Mouse (Mus musculus): ENCODE results near the gene Kcnd1. TPM values are rescaled to one million over a fixed set of nuclear protein-coding genes. Genes with fewer than 3 reads are reported as not detected.

The Kcnd1 gene
- 0.35 and 0.51 TPM in 2 replicates for polyA plus RNA-seq (2015; fragmentation: Nextera tagmentation; extraction: Ambion mirVana)

GRCm38 (mm10) chrX:7821865-7822779 lies at the start of gene Kcnd1:
Kcnd1 (plus strand) TSS chrX:7822289.

DNA sequence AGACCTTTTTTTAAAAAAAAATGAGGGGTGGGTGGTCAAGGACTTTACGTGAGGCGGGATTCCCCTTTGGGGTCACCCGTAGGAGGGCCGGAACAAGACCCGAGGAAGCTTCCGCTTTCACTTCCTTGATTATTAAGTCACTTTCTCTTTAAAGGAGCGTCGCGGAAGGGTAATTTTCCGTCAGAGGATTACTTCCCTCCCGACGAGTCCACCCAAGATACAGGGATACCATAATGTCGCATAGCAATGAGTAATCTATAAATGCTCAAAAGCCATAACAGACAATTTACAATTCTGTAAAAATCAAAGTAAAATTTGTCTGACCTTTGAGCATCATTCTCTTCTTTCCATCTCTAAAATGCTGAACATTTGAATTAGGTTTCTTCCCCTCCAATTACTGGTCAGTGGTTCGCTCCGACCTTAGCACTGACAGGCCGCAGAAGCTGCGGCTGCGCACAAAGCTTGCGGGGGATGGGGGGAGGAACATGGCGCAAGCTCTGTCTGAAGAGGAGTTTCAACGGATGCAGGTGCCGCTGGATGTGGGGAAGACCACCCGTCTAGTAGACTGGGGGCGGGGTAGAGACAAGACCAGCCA lies 32.5 kb upstream of the Kcnd1 start, which contains the start of gene Gripap1:
Gene Gripap1 (plus strand): TSS at position 224 of the 595 bp plus-strand sequence.

GRCm38 (mm10) chrX:7841163-7842162 lies 19.4 kb downstream of the Kcnd1 start, which contains the start of gene Otud5:
Otud5 (plus strand) TSS chrX:7841364.

DNA sequence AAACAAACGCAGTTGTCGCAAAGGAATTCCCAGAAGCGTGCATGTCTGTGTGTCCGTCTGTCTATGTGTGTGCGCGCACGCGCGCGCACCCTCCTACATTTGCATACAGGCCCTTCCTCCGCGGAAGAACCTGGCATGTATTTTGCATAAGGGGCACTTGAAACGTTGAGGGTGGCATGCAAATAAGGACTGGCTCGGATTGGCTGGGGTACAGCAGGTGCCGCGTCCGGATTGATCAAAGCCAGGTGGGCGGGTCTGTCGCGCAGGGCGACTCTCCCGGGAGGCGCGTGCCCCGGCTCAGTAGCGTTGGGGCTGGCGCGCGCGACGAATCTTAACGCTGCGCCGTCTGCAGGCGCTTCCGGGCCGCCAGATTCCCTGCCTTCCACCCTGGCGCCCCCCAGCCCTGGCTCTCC lies 55.9 kb downstream of the Kcnd1 start, which contains the start of gene Pim2:
Gene Pim2 (plus strand): TSS at position 256 of the 413 bp plus-strand sequence.

GRCm38 (mm10) chrX:7883841-7884567 lies 61.9 kb downstream of the Kcnd1 start, which contains the start of gene Slc35a2:
Slc35a2 (plus strand) TSS chrX:7884028.

MicroRNAs encoded within 50 kb of the gene (microRNA counts, 519-probe panel; counts per million panel counts)
- 4,636 counts per million, percentile 84 among the panel's probes with 10 or more counts for microRNA mmu-miR-1198

Small RNAs within 50 kb of the gene (microRNA-seq; reads per million reads assigned to microRNA genes)
- gene Mir1198: 6.4 to 8.5 reads per million in 2 experiments

Other genes with a start within 250 kb of the Kcnd1 start
- gene Foxp3, start 248.6 kb upstream of the Kcnd1 start, polyA plus RNA-seq (2015; fragmentation: Nextera tagmentation; extraction: Ambion mirVana): 0.04 and 0.06 TPM in 2 replicates
- gene Ppp1r3f, start 248.0 kb upstream of the Kcnd1 start, polyA plus RNA-seq (2015; fragmentation: Nextera tagmentation; extraction: Ambion mirVana): 0.77 and 1.1 TPM in 2 replicates
- gene Ccdc22, start 216.8 kb upstream of the Kcnd1 start, polyA plus RNA-seq (2015; fragmentation: Nextera tagmentation; extraction: Ambion mirVana): 15.3 and 15.9 TPM in 2 replicates
- gene Cacna1f, start 215.2 kb upstream of the Kcnd1 start, polyA plus RNA-seq (2015; fragmentation: Nextera tagmentation; extraction: Ambion mirVana): not detected in 2 replicates
- 0.38 and 0.44 TPM in 2 replicates for gene Syp, start 183.8 kb upstream of the Kcnd1 start, polyA plus RNA-seq (2015; fragmentation: Nextera tagmentation; extraction: Ambion mirVana)
- 5.2 and 5.6 TPM in 2 replicates for gene Prickle3, start 165.0 kb upstream of the Kcnd1 start, polyA plus RNA-seq (2015; fragmentation: Nextera tagmentation; extraction: Ambion mirVana)
- 105 and 108 TPM in 2 replicates for gene Plp2, start 150.9 kb upstream of the Kcnd1 start, polyA plus RNA-seq (2015; fragmentation: Nextera tagmentation; extraction: Ambion mirVana)
- gene Magix, start 141.0 kb upstream of the Kcnd1 start, polyA plus RNA-seq (2015; fragmentation: Nextera tagmentation; extraction: Ambion mirVana): 1.1 and 1.4 TPM in 2 replicates
- gene Gpkow, start 125.2 kb upstream of the Kcnd1 start, polyA plus RNA-seq (2015; fragmentation: Nextera tagmentation; extraction: Ambion mirVana): 19.0 and 19.1 TPM in 2 replicates
- gene Wdr45, start 108.0 kb upstream of the Kcnd1 start, polyA plus RNA-seq (2015; fragmentation: Nextera tagmentation; extraction: Ambion mirVana): 35.2 and 35.6 TPM in 2 replicates
- gene Gm45208, start 100.0 kb upstream of the Kcnd1 start, polyA plus RNA-seq (2015; fragmentation: Nextera tagmentation; extraction: Ambion mirVana): not detected in 2 replicates
- gene Praf2, start 93.8 kb upstream of the Kcnd1 start, polyA plus RNA-seq (2015; fragmentation: Nextera tagmentation; extraction: Ambion mirVana): 17.1 and 24.0 TPM in 2 replicates
- gene Ccdc120, start 71.4 kb upstream of the Kcnd1 start, polyA plus RNA-seq (2015; fragmentation: Nextera tagmentation; extraction: Ambion mirVana): 2.5 and 3.2 TPM in 2 replicates
- gene Tfe3, start 59.7 kb upstream of the Kcnd1 start, polyA plus RNA-seq (2015; fragmentation: Nextera tagmentation; extraction: Ambion mirVana): 9.9 and 12.4 TPM in 2 replicates
- 21.5 and 23.4 TPM in 2 replicates for gene Gripap1, start 32.5 kb upstream of the Kcnd1 start, polyA plus RNA-seq (2015; fragmentation: Nextera tagmentation; extraction: Ambion mirVana)
- gene Otud5, start 19.1 kb downstream of the Kcnd1 start, polyA plus RNA-seq (2015; fragmentation: Nextera tagmentation; extraction: Ambion mirVana): 17.6 and 21.4 TPM in 2 replicates
- gene Pim2, start 56.0 kb downstream of the Kcnd1 start, polyA plus RNA-seq (2015; fragmentation: Nextera tagmentation; extraction: Ambion mirVana): 1.0 and 1.1 TPM in 2 replicates
- gene Slc35a2, start 61.7 kb downstream of the Kcnd1 start, polyA plus RNA-seq (2015; fragmentation: Nextera tagmentation; extraction: Ambion mirVana): 16.1 and 22.3 TPM in 2 replicates
- 50.7 and 56.9 TPM in 2 replicates for gene Pqbp1, start 77.0 kb downstream of the Kcnd1 start, polyA plus RNA-seq (2015; fragmentation: Nextera tagmentation; extraction: Ambion mirVana)
- gene Timm17b, start 77.1 kb downstream of the Kcnd1 start, polyA plus RNA-seq (2015; fragmentation: Nextera tagmentation; extraction: Ambion mirVana): 93.9 and 99.0 TPM in 2 replicates
- not detected in 2 replicates for gene Gm10491, start 85.5 kb downstream of the Kcnd1 start, polyA plus RNA-seq (2015; fragmentation: Nextera tagmentation; extraction: Ambion mirVana)
- gene Gm10490, start 87.3 kb downstream of the Kcnd1 start, polyA plus RNA-seq (2015; fragmentation: Nextera tagmentation; extraction: Ambion mirVana): not detected in 2 replicates
- 0.06 and 0.21 TPM in 2 replicates for gene Pcsk1n, start 97.5 kb downstream of the Kcnd1 start, polyA plus RNA-seq (2015; fragmentation: Nextera tagmentation; extraction: Ambion mirVana)
- gene Eras, start 106.3 kb downstream of the Kcnd1 start, polyA plus RNA-seq (2015; fragmentation: Nextera tagmentation; extraction: Ambion mirVana): not detected in 2 replicates
- gene Hdac6, start 125.6 kb downstream of the Kcnd1 start, polyA plus RNA-seq (2015; fragmentation: Nextera tagmentation; extraction: Ambion mirVana): 5.4 and 5.6 TPM in 2 replicates
- 0.66 and 0.77 TPM in 2 replicates for gene Gata1, start 155.8 kb downstream of the Kcnd1 start, polyA plus RNA-seq (2015; fragmentation: Nextera tagmentation; extraction: Ambion mirVana)
- not detected in 2 replicates for gene Glod5, start 196.2 kb downstream of the Kcnd1 start, polyA plus RNA-seq (2015; fragmentation: Nextera tagmentation; extraction: Ambion mirVana)